Mouse (Mus musculus): ENCODE measurements around the gene Pm20d2.
A peak's percentile ranks its signal among the peaks of the same experiment; 100 is the strongest.

The Pm20d2 gene

DNA sequence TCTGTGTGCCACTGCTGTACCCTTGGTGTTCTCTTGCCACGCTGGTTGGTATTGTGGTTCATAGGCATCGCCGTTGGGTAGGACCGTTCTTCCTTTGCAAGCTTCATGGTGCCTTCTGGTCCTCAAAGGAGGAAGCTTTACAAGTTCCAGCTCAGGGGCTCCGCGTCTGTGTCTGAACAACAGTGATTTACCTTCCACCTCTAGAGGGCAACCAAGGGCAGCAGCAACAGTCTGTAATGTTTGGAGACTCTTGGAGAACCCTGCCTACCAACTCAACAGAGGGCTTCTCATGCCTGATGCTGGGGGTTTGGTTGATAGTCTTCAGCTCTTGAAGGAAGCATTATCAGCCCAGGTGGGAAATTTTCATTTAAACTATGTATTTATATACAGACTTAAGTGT, 65.0 kb downstream of the Pm20d2 start:
- ATAC-seq (ENCODE audit: low TSS enrichment): peak; percentile 80

Measured in frontal cortex, adult (tissue).